Mouse (Mus musculus): ENCODE measurements around the gene Rpl36. TPM values are rescaled to one million over a fixed set of nuclear protein-coding genes. Genes with fewer than 3 reads are reported as not detected.
"Not testable (repeated sequence)": the region's sequence is repeated elsewhere in the genome, so short reads cannot be mapped to it uniquely, and the experiment has no call there.

Rpl36 gene
- total RNA-seq, 2 experiments from 2014 or later, result 298 to 323 TPM

DNA sequence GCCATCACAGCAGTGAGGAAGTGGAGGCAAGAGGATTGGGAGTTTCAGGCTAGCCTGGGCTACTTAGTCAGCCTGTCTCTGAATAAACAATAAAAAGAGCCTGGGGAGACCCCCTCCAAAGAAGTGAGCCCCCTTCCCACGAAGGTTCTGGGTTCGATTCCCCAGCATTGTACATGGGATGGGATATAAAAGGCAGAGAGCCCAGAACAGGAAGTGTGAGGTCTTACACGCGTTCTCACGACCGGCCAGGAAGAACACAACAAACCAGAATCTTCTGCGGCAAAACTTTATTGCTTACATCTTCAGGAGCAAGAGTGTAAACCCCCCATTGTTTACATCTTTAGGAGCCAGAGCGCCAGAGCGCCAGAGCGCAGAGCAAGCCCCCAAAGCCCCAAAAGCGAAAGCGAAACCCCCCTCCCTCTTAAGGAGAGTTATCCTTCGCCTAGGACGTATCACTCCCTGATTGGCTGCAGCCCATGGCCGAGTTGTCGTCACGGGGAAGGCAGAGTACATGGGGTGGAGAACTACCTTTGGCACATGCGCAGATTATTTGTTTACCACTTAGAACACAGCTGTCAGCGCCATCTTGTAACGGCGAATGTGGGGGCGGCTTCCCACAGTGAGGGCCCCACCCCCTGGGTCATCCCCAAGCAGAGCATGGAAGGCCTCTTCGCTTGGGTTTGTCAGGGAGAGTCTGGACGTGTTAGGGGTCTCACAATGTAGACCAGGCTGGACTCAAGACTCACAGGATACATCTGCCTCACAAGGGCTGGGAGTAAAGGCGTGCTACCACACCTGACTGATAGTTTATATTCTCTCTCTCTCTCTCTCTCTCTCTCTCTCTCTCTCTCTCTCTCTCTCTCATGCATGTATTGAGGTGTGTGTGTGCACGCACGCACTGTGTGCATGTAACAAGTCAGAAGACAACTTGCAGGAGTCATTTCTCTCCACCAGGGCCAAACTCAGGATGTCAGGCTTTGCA, 16.9 kb downstream of the Rpl36 start:
- not testable (repeated sequence) for ATAC-seq (replicated peaks; ENCODE audit: low FRiP score, poor library complexity, severe bottlenecking)

GRCm38 (mm10) chr17:56631807-56632206, 18.6 kb downstream of the Rpl36 start:
- no peak for ATAC-seq (replicated peaks; ENCODE audit: low FRiP score, poor library complexity, severe bottlenecking)

- ATAC-seq (replicated peaks; ENCODE audit: low FRiP score, poor library complexity, severe bottlenecking), result no peak
These were observed 20.8 kb downstream of the Rpl36 start for GRCm38 (mm10) chr17:56634023-56634422.

DNA sequence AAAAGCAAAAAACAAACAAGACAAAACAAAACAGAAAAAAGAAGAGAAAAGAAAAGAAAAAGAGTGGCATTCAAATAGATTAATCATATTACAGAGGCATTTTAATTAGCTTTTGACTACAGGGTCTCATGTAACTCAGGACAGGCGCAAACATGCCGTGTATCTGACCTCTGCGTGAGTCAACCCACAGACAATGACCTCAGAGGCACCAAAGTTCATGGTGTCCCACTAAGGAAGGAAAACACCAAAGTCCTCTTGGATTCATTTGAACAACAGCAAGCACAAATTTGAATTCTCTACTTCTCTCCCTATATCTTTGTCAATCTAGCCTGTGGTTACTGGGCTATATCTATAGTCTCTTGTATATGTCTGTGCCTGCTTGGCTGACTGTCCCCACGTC, 30.0 kb downstream of the Rpl36 start:
- ATAC-seq (replicated peaks; ENCODE audit: low FRiP score, poor library complexity, severe bottlenecking), result no peak

DNA sequence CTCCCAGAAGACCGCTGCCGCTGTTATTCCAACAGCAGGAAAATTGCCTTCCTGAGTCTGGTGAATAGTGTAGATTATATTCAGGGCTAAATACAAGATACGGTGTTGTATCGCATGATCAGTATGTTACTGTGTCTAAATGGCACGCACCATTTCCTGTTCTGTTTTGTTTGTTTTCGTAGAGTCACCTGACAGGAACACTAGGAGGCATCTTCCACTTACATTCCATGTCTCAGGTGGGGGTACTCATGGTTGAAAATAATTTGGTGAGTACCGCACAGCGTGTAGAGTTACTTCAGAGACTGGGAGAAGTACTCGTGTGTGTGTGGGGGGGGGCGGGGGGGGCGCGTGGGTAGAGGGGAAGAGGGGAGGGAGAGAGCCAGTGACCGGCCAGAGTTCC, 34.3 kb downstream of the Rpl36 start:
- no peak for ATAC-seq (replicated peaks; ENCODE audit: low FRiP score, poor library complexity, severe bottlenecking)

GRCm38 (mm10) chr17:56651801-56652200, 38.6 kb downstream of the Rpl36 start:
- ATAC-seq (replicated peaks; ENCODE audit: low FRiP score, poor library complexity, severe bottlenecking), result no peak

- ATAC-seq (replicated peaks; ENCODE audit: low FRiP score, poor library complexity, severe bottlenecking), result no peak
These were observed 41.6 kb downstream of the Rpl36 start for GRCm38 (mm10) chr17:56654771-56655170.

DNA sequence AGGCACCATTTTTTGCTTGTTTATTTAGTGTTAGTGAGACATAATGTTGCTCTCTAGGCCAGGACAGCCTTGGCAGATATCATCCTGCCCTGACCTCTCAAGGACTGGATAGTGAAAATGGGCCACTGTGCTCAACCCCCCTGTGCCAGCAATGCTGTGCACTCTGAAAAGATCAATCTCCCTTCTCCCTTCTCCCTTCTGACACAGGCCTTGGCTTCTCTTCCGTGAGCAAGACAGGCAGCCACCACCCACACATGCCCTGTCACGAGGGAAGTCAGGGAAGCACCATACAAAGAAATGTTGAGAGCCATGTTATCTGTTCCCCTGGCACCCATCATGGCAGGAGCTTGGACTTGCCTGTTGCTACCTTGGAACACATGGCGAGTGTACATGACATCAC, 42.1 kb downstream of the Rpl36 start:
- ATAC-seq (replicated peaks; ENCODE audit: low FRiP score, poor library complexity, severe bottlenecking), result no peak

DNA sequence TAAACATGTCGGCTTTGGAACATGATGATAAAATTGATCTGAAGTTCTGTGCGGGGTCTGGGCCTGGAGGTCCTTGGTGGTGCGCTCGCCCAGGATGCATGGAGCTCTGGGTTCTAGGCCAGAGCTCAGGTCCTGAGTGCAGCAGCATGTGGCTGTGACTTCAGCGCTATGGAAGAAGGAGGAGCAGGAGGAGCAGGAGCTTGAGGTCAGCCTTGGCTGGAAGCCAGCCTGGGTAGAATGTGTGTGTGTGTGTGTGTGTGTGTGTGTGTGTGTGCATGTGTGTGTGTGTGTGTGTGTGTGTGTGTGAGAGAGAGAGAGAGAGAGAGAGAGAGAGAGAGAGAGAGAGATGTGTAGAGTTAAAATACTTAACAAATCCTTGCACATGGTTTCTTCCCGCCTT, 43.0 kb downstream of the Rpl36 start:
- no peak for ATAC-seq (replicated peaks; ENCODE audit: low FRiP score, poor library complexity, severe bottlenecking)

DNA sequence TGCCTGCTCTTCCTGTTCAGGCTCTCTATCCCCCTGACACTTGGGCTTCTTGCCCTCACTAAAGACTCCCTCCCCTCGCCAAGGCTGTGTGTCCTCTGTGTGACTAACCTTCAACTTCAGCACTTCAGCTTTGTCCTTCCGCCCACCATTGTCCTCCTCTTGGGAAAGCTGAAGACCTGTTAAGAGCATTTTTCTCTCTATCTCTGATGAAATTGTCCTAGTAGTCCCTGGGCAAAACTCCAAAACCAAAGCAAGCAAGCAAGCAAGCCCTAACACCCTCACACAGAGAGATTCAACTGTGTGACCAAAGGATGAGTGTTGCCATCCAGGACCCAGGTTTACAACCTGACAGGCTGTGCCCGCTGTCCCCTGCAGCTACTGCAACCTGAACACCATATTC, 50.4 kb downstream of the Rpl36 start:
- no peak for ATAC-seq (replicated peaks; ENCODE audit: low FRiP score, poor library complexity, severe bottlenecking)

Other genes starting within 250 kb of the Rpl36 start
- gene Ptprs, start 136.9 kb upstream of the Rpl36 start, total RNA-seq (2015; ENCODE audit: low replicate concordance), result 4.8 and 7.3 TPM in 2 replicates
- 2.0 and 8.1 TPM in 2 replicates for gene Ptprs, start 136.9 kb upstream of the Rpl36 start, total RNA-seq (2017; ENCODE audit: low replicate concordance)
- not detected in 2 replicates for gene Znrf4, start 101.0 kb upstream of the Rpl36 start, total RNA-seq (2015; ENCODE audit: low replicate concordance)
- gene Znrf4, start 101.0 kb upstream of the Rpl36 start, total RNA-seq (2017; ENCODE audit: low replicate concordance), result not detected in 2 replicates
- gene Gm20219, start 59.0 kb upstream of the Rpl36 start, total RNA-seq (2015; ENCODE audit: low replicate concordance), result 1.5 and 2.5 TPM in 2 replicates
- 0.84 and 1.5 TPM in 2 replicates for gene Gm20219, start 59.0 kb upstream of the Rpl36 start, total RNA-seq (2017; ENCODE audit: low replicate concordance)
- 71.9 and 87.0 TPM in 2 replicates for gene Safb2, start 28.8 kb upstream of the Rpl36 start, total RNA-seq (2015; ENCODE audit: low replicate concordance)
- gene Safb2, start 28.8 kb upstream of the Rpl36 start, total RNA-seq (2017; ENCODE audit: low replicate concordance), result 316 and 354 TPM in 2 replicates
- 36.9 and 61.2 TPM in 2 replicates for gene Safb, start 28.6 kb upstream of the Rpl36 start, total RNA-seq (2015; ENCODE audit: low replicate concordance)
- gene Safb, start 28.6 kb upstream of the Rpl36 start, total RNA-seq (2017; ENCODE audit: low replicate concordance), result 116 and 186 TPM in 2 replicates
- gene 2410015M20Rik, start 3.6 kb upstream of the Rpl36 start, total RNA-seq (2015; ENCODE audit: low replicate concordance), result 16.3 and 18.6 TPM in 2 replicates
- gene 2410015M20Rik, start 3.6 kb upstream of the Rpl36 start, total RNA-seq (2017; ENCODE audit: low replicate concordance), result 16.2 and 50.3 TPM in 2 replicates
- 4.2 and 5.0 TPM in 2 replicates for gene Lonp1, start 13.5 kb downstream of the Rpl36 start, total RNA-seq (2015; ENCODE audit: low replicate concordance)
- 13.0 and 13.5 TPM in 2 replicates for gene Lonp1, start 13.5 kb downstream of the Rpl36 start, total RNA-seq (2017; ENCODE audit: low replicate concordance)
- gene Catsperd, start 14.7 kb downstream of the Rpl36 start, total RNA-seq (2015; ENCODE audit: low replicate concordance), result not detected in 2 replicates
- not detected in 2 replicates for gene Catsperd, start 14.7 kb downstream of the Rpl36 start, total RNA-seq (2017; ENCODE audit: low replicate concordance)
- 6.1 and 11.7 TPM in 2 replicates for gene Ranbp3, start 59.9 kb downstream of the Rpl36 start, total RNA-seq (2015; ENCODE audit: low replicate concordance)
- 18.0 and 25.0 TPM in 2 replicates for gene Ranbp3, start 59.9 kb downstream of the Rpl36 start, total RNA-seq (2017; ENCODE audit: low replicate concordance)
- gene Ndufa11, start 104.4 kb downstream of the Rpl36 start, total RNA-seq (2015; ENCODE audit: low replicate concordance), result 17.7 and 29.7 TPM in 2 replicates
- 21.3 and 29.1 TPM in 2 replicates for gene Ndufa11, start 104.4 kb downstream of the Rpl36 start, total RNA-seq (2017; ENCODE audit: low replicate concordance)
- 0.38 and 1.0 TPM in 2 replicates for gene Vmac, start 104.6 kb downstream of the Rpl36 start, total RNA-seq (2015; ENCODE audit: low replicate concordance)
- gene Vmac, start 104.6 kb downstream of the Rpl36 start, total RNA-seq (2017; ENCODE audit: low replicate concordance), result 1.4 and 8.3 TPM in 2 replicates
- not detected in 2 replicates for gene Nrtn, start 144.1 kb downstream of the Rpl36 start, total RNA-seq (2015; ENCODE audit: low replicate concordance)
- gene Nrtn, start 144.1 kb downstream of the Rpl36 start, total RNA-seq (2017; ENCODE audit: low replicate concordance), result 0.51 TPM in 1 of 2 replicates, not detected in the other
- 0.84 and 5.6 TPM in 2 replicates for gene Dus3l, start 151.3 kb downstream of the Rpl36 start, total RNA-seq (2015; ENCODE audit: low replicate concordance)
- 5.4 and 5.9 TPM in 2 replicates for gene Dus3l, start 151.3 kb downstream of the Rpl36 start, total RNA-seq (2017; ENCODE audit: low replicate concordance)
- gene Prr22, start 156.8 kb downstream of the Rpl36 start, total RNA-seq (2015; ENCODE audit: low replicate concordance), result not detected in 2 replicates
- not detected in 2 replicates for gene Prr22, start 156.8 kb downstream of the Rpl36 start, total RNA-seq (2017; ENCODE audit: low replicate concordance)
- gene Rfx2, start 217.6 kb downstream of the Rpl36 start, total RNA-seq (2015; ENCODE audit: low replicate concordance), result 21.5 and 25.7 TPM in 2 replicates
- 26.1 and 39.6 TPM in 2 replicates for gene Rfx2, start 217.6 kb downstream of the Rpl36 start, total RNA-seq (2017; ENCODE audit: low replicate concordance)

Data from erythroblast, adult 5-6 weeks (primary cell).